Mouse (Mus musculus) thymus, adult 18-20 months (tissue): ENCODE measurements around the gene Pramel1.
"Not testable (repeated sequence)": the region's sequence is repeated elsewhere in the genome, so short reads cannot be mapped to it uniquely, and the experiment has no call there.

Experiments used
- DNase-seq, 2 experiments: peaks; one replicate each; pipeline ENCODE4 v3.0.0; 2022; ENCODE audit warnings: mixed read lengths in 2 of 2

The Pramel1 gene

GRCm38 (mm10) chr4:143394181-143394580 is at the start of gene Pramel1:
TSS of gene Pramel1 (plus strand) at chr4:143394428.
- DNase-seq, result no peak

DNA sequence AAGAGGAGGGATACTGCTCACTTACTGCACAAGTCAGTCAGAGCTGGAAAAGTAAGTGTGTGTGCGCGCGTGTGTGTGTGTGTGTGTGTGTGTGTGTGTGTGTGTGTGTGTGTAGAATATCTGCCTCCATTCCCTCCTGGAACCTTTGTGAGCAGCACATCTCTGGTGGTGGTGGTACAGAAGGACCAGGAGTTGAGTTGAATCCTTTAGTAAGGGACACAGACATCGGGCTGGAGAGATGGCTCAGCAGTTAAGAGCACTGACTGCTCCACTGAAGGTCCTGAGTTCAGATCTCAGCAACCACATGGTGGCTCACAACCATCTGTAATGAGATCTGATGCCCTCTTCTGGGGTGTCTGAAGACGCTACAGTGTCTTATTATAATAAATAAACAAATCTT is 48.7 kb upstream of the Pramel1 start:
- not testable (repeated sequence) for DNase-seq

GRCm38 (mm10) chr4:143348678-143349077 is 45.5 kb upstream of the Pramel1 start:
- no peak for DNase-seq

DNA sequence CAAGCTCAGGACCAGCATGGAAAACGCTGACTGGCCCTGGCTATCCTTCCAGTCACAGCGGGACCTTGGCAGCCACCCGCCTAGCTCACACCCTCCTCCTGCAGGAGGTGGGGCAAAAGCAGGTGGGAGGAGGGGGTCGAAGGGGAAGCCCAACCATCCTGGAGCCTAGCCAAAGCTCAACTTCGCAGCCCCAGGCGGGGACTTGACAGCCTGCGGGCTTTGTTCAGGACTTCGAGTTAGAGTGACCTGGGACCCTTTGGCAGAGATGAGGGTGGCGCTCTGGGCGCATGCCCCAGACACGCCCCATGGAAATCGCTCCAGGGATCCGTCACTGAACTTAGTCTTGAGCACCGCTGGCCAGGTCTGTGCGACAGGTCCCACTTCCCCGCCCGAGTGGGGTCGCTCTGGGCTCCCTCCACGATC is 44.7 kb upstream of the Pramel1 start, which contains the start of gene Lrrc38:
Gene Lrrc38, plus strand, starts transcription at position 274 of the 423 bp plus-strand sequence.
- DNase-seq, result no peak

DNA sequence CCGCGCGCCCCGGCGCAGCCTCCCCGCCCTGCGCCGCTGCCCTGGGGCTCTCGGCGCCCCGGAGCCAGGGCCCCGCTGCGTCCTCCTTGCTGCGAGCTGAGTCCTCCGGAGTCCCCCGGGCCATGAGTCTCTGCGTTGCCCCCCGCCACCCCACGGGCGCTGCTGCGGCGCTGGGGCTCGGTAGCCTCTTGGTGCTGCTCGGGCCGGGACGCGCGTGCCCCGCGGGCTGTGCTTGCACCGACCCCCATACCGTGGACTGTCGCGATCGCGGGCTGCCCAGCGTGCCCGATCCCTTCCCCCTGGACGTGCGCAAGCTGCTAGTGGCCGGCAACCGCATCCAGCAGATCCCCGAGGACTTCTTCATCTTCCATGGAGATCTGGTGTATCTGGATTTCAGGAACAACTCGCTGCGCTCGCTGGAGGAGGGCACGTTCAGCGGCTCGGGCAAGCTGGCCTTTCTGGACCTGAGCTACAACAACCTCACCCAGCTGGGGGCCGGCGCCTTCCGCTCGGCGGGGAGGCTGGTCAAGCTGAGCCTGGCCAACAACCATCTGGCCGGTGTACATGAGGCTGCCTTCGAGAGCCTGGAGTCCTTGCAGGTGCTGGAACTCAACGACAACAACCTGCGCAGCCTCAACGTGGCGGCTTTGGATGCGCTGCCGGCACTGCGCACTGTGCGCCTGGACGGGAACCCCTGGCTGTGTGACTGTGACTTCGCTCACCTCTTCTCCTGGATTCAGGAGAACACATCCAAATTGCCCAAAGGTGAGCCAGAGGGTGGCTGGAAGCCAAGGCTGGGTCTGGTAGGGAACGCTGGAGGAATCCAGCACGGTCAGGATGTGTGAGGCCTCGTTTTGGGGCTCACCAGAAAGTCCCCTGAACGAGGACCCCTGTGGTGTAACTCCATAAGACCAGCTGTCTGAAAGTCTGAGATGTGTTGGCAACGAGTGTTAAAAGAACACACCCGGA is 43.9 kb upstream of the Pramel1 start:
- DNase-seq, result no peak

- DNase-seq, result no peak
Observed at GRCm38 (mm10) chr4:143352301-143352700, 41.9 kb upstream of the Pramel1 start.

GRCm38 (mm10) chr4:143361520-143361919 is 32.7 kb upstream of the Pramel1 start:
- DNase-seq, result no peak

DNA sequence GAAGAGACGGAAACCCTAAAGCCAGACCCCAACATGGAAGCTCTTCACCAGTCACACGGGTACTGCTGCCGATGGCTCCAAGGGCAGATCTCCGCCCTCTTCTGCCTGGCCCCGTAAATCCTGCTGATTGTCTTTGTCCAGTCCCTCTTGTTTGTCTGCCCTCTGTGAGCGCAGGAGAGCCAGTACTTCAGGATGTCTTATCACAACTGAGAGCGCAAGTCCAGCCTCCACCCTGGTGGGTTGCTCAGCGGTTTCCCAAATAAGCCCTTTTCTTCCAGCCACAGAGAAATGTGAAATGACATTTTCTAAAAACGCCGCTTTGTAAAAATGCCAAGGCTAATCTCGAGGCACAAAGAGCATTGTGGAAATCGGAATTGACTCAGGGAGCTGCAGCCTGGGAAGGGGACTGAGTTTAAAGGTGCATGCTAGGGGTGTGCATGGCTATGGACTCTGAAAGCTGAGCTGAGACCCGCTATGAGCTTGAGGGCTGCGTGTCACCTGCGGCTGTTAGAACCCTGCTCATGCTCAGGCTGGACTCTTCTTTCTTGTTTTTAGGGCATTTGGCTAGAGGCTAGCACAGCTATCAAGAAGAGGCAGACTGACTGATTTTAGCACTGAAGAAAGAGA is 27.7 kb upstream of the Pramel1 start:
- no peak for DNase-seq

- DNase-seq, result no peak
Observed at GRCm38 (mm10) chr4:143379480-143379879, 14.7 kb upstream of the Pramel1 start.

GRCm38 (mm10) chr4:143379931-143380715 is 14.1 kb upstream of the Pramel1 start:
- no peak for DNase-seq

GRCm38 (mm10) chr4:143380716-143381004 is 13.6 kb upstream of the Pramel1 start:
- DNase-seq, result no peak

DNA sequence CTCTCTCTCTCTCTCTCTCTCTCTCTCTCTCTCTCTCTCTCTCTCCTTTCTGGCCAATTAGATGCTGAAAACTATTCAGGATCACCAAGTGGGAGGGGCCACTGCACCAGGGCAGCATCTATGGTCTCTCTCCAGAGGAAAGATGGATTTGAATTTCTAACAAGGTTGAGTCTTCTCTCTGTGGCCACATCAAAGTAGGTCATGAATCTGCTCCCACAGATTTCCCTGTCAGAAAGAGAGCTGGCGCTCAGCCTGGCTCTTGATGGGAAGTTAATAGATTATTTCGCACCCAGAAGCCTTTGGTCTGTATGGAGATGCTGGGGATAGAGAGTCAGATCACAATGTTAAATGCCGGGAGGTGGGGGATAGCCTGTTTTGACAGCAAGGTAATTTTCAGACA is 12.1 kb upstream of the Pramel1 start:
- DNase-seq, result no peak

DNA sequence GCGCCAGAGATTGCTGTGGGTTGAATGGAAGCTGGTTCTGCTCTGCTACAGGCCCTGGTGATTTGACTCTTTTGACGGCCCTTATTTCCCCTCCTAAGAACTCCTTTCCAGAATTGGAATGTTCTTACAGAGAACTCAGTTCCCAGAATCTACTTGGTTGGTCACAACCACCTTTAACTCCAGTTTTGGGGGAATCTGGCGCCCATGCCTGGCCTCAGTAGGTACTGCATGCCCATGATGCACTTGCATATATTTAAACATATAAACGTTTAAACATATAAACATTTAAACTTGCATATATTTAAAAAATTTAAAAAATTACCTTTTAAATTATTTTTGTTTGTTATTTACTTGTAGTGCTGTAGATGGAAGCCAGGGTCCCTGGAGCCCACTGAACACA is 10.6 kb upstream of the Pramel1 start:
- no peak for DNase-seq

DNA sequence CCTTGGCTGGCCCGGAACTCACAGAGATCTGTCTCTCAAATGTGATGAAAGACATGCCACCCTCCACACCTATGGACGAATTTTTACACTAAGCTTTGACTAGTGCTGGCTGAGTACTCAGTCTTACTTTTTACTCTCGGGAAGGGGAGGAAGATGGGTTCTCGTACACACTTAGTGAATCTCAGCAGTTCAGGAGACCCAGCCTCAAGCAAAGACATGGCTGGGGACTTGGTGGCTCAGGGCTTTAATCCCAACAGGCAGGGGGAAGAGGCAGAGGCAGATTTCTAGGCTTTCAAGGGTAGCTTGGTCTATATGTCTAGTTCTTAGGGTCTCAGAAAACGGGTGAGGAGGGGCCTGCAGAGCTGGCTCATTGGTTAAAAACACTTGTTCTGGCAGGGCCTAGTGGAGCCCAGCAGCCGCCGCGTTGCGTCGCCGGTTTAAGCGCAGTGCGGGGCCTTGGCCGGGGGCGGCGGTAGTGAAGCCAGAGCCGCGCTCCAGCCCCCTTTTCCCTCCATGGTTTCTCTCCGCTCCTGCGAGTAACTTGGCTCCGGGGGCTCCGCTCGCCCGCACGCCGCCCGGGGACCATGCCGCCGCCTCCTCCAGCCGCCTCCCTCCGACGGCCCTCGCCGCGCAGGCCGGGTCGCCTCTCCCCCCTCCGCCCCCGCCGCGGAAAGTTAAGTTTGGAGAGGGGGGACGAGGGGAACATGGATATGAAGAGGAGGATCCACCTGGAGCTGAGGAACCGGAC is 5.1 kb upstream of the Pramel1 start:
- no peak for DNase-seq

- DNase-seq, result no peak
Observed at GRCm38 (mm10) chr4:143411566-143412218, 17.5 kb downstream of the Pramel1 start.

DNA sequence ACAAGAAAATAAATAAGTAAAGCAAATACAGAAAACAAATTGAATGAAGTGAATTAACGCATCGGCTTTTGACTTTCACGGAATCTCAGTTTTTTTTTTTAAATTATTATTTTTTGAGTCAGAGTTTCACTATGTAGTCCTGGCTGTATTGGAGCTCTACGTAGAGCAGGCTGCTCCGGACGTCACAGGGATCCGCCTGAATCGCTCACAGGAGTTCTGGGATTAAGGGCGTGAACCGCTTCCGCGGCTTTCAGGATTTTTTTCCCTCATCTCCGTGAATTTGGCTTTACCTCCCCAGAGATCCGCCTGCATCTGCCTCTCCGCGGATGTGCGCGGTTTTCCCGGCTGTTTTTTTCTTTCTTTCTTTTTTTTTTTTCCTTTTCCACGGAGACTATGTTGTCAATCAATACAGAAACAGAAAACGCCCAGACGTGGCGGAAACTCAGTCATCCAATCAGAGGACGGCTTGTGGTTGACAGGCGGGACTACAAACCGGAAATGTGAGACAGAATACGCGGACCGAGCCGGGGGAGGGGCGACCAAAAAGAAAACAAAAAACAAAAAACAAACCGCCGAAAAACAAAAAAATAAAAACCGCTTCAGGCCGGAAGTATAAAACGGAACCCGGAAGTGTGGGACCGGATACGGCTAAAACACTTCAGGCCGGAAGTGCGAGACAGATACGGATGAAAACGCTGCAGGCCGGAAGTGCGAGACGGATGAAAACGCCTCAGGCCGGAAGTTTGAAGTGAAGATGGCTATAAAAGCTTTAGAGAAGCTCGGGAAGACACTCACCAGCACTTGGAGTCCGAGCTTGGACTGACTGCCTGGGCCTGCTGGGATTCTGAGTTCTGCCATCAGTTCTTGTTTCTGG is 18.2 kb downstream of the Pramel1 start, which contains the start of gene Pramef8:
Gene Pramef8, plus strand, starts transcription at position 208 of the 874 bp plus-strand sequence.
- DNase-seq, result peak; percentile 69 to 81

DNA sequence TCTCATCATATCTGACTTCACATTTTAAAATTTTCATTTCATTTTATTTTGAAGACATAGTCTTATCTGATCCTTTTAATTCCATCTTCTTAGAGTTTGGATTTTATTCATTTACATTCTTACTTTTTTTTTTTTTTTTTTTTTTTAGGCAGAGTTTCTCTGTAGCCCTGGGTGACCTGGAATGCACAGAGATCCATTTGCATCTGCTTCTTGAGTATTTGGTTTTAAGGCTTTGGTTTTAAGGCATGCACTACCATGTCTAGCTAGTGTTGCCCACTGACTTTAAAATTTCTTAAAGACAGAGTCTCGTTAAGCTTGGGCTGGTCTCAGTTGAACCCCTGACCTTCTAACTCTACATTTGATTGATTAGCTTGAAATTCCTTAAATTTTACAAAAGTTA is 19.4 kb downstream of the Pramel1 start:
- no peak for DNase-seq

- DNase-seq, result no peak
Observed at GRCm38 (mm10) chr4:143414121-143414520, 19.9 kb downstream of the Pramel1 start.

DNA sequence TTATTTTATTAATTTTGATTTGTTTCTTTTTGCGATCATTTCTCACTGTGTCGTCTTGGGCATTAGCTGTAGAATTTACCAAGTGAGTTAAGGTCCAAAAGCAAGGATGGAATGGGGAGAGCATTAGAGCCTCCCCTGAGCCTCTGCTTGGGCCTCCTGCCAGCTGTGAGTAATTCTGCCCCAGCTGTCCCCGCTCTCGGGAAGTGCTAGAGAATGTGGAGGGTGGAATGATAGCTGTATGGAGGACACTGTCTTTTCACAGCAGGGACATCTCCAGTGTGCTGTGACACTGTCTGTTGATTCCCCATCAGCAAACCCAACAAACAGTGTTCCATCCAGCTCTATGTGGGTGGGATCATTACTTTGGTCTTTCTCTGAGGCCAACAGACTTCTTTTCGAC is 32.5 kb downstream of the Pramel1 start:
- DNase-seq, result not testable (repeated sequence)
